Mouse (Mus musculus): ENCODE measurements around the gene Olfr1197. TPM values are rescaled to one million over a fixed set of nuclear protein-coding genes. Genes with fewer than 3 reads are reported as not detected.

Olfr1197 gene
- total and polyA plus RNA-seq, 3 experiments = not detected

- Histone ChIP-seq H3K27ac (ENCODE audit: control insufficient read depth, low read depth, low read length) (no peak overlapping the region), H3K4me3 (ENCODE audit: control insufficient read depth in 1 of 2, insufficient read depth in 1 of 2, low read depth in 2 of 2, low read length in 2 of 2) (no peak overlapping the region), H3K79me2 (ENCODE audit: control insufficient read depth, insufficient read depth, low read length, poor library complexity) (no peaks in the 10 kb centered on the region), H3K36me3 (ENCODE audit: control insufficient read depth in 1 of 2, insufficient read depth in 2 of 2, low read length in 2 of 2) (no peaks in the 10 kb centered on the region), H3K4me1 (ENCODE audit: control insufficient read depth in 1 of 2, insufficient read depth in 2 of 2, low read length in 2 of 2) (no peaks in the 10 kb centered on the region), H3K9ac (ENCODE audit: control insufficient read depth, low read depth, low read length, poor library complexity, severe bottlenecking) (no peak overlapping the region), H3K27me3 (ENCODE audit: control insufficient read depth in 1 of 2, insufficient read depth in 2 of 2, low read length in 2 of 2) (no peaks in the 10 kb centered on the region), H3K9me3 (replicated peaks; ENCODE audit: insufficient read depth, low read length) (no peaks in the 10 kb centered on the region)
- no peak for DNase-seq (ENCODE audit: low read depth, low spot score)
- no peak for TF ChIP-seq MXI1 (IDR thresholded peaks at IDR 0.05; ENCODE audit: low read depth, low read length)
These were observed 11.2 kb upstream of the Olfr1197 start for GRCm38 (mm10) chr2:88743379-88743778.

GRCm38 (mm10) chr2:88704497-88704896, 27.7 kb downstream of the Olfr1197 start, which contains the start of gene Olfr1196:
Gene Olfr1196, minus strand, starts transcription at chr2:88704597.
- H3K4me1 ChIP-seq (ENCODE audit: control insufficient read depth in 1 of 2, insufficient read depth in 2 of 2, low read length in 2 of 2) = no peaks in the 10 kb centered on the region
- no peak within 1 kb of the TSS for H3K9ac ChIP-seq (ENCODE audit: control insufficient read depth, low read depth, low read length, poor library complexity, severe bottlenecking)
- TF ChIP-seq RCOR1 (IDR thresholded peaks at IDR 0.05; ENCODE audit: low read depth, low read length) (no peak), MAFK (IDR thresholded peaks at IDR 0.05; ENCODE audit: borderline replicate concordance, low read depth, low read length) (no peak), TBP (IDR thresholded peaks at IDR 0.05; ENCODE audit: low read depth, low read length) (no peak), HCFC1 (IDR thresholded peaks at IDR 0.05; ENCODE audit: low read depth, low read length) (no peak), TAL1 (IDR thresholded peaks at IDR 0.05; ENCODE audit: low read length) (no peak), E2F4 (IDR thresholded peaks at IDR 0.05; ENCODE audit: borderline replicate concordance, low read depth, low read length) (no peak), BHLHE40 (IDR thresholded peaks at IDR 0.05; ENCODE audit: borderline replicate concordance, low read depth, low read length) (no peak), ETS1 (IDR thresholded peaks at IDR 0.05; ENCODE audit: low read depth, low read length) (no peak), POLR2AphosphoS5 (IDR thresholded peaks at IDR 0.05; ENCODE audit: borderline replicate concordance, low read depth, low read length) (no peak), SMC3 (IDR thresholded peaks at IDR 0.05; ENCODE audit: low read depth, low read length) (no peak), CHD2 (IDR thresholded peaks at IDR 0.05; ENCODE audit: low read length) (no peak), KAT2A (conservative IDR thresholded peaks at IDR 0.05; ENCODE audit: low read depth, low read length) (no peak), CHD1 (IDR thresholded peaks at IDR 0.05; ENCODE audit: low read depth, low read length) (no peak), POLR2A (IDR thresholded peaks at IDR 0.05; ENCODE audit: control insufficient read depth in 1 of 2, insufficient read depth in 1 of 2, low read depth in 1 of 2, low read length in 2 of 2, poor library complexity in 1 of 2) (no peak), USF2 (IDR thresholded peaks at IDR 0.05; ENCODE audit: borderline replicate concordance in 1 of 2, insufficient read depth in 1 of 2, low read depth in 1 of 2, low read length in 2 of 2) (no peak), ZKSCAN1 (IDR thresholded peaks at IDR 0.05; ENCODE audit: low read depth, low read length) (no peak), TCF12 (IDR thresholded peaks at IDR 0.05; ENCODE audit: low read depth, low read length) (no peak), MYC (IDR thresholded peaks at IDR 0.05; ENCODE audit: low read depth, low read length) (no peak)
- H3K36me3 ChIP-seq (ENCODE audit: control insufficient read depth in 1 of 2, insufficient read depth in 2 of 2, low read length in 2 of 2) = no peaks in the 10 kb centered on the region
- no peak for DNase-seq (ENCODE audit: low read depth, low spot score)
- no peak within 1 kb of the TSS for H3K27ac ChIP-seq (ENCODE audit: control insufficient read depth, low read depth, low read length)
- no peaks in the 10 kb centered on the region for H3K27me3 ChIP-seq (ENCODE audit: control insufficient read depth in 1 of 2, insufficient read depth in 2 of 2, low read length in 2 of 2)
- no peaks in the 10 kb centered on the region for H3K9me3 ChIP-seq (replicated peaks; ENCODE audit: insufficient read depth, low read length)
- H3K79me2 ChIP-seq (ENCODE audit: control insufficient read depth, insufficient read depth, low read length, poor library complexity) = no peaks in the 10 kb centered on the region
- no peak within 1 kb of the TSS for H3K4me3 ChIP-seq (ENCODE audit: control insufficient read depth in 1 of 2, insufficient read depth in 1 of 2, low read depth in 2 of 2, low read length in 2 of 2)
